Mouse (Mus musculus) kidney, postnatal 10 days (tissue): ENCODE results near the gene Mrpl19.

Experiments
- DNase-seq: peaks from one replicate; pipeline ENCODE4 v3.0.0; 2021; ENCODE audit warnings: mixed read lengths

Mrpl19 gene

GRCm38 (mm10) chr6:81929402-81929801 lies 36.4 kb downstream of the Mrpl19 start:
- DNase-seq = no peak

- DNase-seq = no peak
These were observed 41.5 kb downstream of the Mrpl19 start for GRCm38 (mm10) chr6:81924304-81924703.

- peak; percentile 97 for DNase-seq
These were observed 42.1 kb downstream of the Mrpl19 start, which contains the start of gene Gcfc2 for GRCm38 (mm10) chr6:81923523-81924142. Gcfc2 (plus strand) TSS chr6:81923669.

GRCm38 (mm10) chr6:81912177-81912576 lies 53.6 kb downstream of the Mrpl19 start:
- no peak for DNase-seq

GRCm38 (mm10) chr6:81911713-81912112 lies 54.0 kb downstream of the Mrpl19 start:
- DNase-seq = no peak

- DNase-seq = no peak
These were observed 54.5 kb downstream of the Mrpl19 start for GRCm38 (mm10) chr6:81911244-81911643.

DNA sequence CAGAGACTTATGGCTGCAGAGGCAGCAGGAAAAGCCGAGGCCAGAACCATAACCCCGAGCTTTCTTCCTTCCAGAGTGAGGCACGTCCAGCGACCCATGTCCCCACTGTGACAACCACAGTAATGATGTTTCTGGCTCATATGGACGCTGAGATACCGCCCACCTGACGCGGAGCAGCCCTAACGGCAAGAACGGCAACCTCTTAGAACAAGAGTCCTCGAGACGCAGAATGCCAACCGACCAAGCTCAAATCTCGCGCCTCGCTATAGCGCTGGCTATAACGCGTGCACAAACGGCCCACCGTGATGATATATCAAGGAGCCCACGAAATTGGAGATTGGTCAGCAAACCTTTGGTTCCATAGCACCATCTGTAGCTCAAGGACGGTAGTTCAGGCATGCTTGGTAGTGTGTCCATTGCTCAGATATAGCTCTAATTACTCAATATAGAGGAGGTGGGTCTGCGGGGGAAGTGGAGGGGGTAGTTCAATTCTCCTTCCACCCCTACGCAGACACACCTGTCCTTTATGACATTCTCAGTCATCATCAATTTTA lies 55.4 kb downstream of the Mrpl19 start:
- no peak for DNase-seq
